Mouse (Mus musculus) urinary bladder, adult 18-20 months (tissue): ENCODE data around the gene Cyp2c23.
A peak's percentile ranks its signal among the peaks of the same experiment; 100 is the strongest.

Experiments
- DNase-seq, 2 experiments: peaks; one replicate each; pipeline ENCODE4 v3.0.0; 2022; ENCODE audit warnings: low spot score in 2 of 2, mixed read lengths in 2 of 2

Gene Cyp2c23

DNA sequence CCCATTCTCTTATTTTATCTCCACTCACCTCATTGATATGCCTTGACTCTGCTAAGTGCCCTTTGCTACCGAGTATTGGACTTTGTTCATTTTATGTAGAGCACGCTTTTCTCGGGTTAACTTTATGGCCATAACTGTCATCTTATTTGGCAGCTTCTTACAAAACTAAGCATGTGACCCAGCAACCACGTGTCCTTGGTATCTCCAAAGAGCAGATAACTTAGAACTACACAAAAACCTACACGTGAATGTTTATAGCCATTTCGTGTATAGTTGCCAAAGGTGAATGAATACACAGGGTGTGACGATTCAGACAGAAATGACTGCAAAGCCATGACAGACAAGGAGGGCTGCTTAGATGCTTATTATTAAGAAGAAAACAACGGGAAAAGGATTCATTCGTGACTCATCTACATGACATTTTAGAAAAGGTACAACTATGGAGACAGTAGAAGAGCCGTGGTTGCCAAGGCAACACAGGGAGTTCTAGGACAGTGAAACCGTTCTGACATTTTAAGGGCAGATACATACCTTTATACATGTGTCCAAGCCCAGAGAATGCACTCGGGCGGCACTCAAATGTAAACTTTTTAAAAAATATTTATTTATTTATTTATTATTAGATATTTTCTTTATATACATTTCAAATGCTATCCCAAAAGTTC lies 4.0 kb downstream of the Cyp2c23 start:
- DNase-seq: no peak

DNA sequence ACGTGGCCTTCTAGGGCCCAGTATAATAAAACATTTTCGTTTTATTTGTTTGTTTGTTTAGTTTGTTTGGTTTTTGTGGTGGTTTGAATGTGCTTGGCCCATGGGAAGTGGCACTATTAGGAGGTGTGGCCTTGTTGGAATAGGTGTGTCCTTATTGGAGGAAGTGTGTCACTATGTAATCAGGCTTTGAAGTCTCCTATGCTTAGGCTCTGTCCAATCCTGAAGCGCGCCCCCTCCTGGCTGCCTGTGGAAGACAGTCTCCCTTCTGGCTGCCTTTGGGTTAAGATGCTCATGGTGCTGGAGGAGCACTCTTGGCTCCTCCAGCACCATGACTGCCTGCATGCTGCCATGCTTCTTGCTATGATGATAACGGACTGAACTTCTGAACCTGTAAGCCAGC lies 5.9 kb downstream of the Cyp2c23 start:
- DNase-seq: no peak

DNA sequence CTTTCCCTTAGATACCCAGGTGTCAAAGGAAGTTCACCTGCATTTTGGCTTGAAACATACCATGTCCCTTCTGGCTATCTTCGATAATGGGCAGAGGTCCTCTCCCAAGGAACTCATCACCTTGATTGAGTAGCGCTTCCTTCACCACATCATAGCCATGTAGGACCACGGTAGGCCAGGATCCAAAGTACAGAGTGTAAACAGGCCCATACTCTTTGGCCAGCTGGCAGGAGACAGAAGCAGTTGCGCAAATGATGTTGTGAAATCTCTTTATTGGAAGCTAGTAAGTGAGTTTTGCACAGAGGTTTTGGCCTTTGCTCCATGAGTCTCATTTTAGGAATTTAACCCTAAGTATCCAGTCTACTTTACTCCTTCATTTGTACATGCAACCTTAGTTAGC lies 7.5 kb downstream of the Cyp2c23 start:
- peak; percentile 12 to 73 for DNase-seq

DNA sequence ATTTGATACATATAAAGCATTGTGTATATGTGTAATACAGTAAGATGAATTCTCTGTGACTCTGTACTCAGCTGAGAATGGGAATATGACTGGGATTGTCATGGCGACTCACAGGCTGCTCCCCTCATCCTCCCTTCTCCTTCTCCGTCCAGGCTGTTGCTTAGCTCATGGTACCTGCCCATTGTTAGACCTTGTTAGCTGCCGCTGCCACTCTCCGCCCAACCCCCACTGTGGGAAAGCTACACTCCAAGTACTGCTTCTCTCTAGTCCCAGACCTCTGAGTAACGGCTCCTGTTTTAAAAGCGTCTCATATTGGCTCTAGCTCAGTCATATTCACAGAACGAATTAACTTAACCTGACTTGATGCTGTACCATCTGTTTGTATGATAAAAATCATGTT lies 9.3 kb downstream of the Cyp2c23 start:
- no peak for DNase-seq

DNA sequence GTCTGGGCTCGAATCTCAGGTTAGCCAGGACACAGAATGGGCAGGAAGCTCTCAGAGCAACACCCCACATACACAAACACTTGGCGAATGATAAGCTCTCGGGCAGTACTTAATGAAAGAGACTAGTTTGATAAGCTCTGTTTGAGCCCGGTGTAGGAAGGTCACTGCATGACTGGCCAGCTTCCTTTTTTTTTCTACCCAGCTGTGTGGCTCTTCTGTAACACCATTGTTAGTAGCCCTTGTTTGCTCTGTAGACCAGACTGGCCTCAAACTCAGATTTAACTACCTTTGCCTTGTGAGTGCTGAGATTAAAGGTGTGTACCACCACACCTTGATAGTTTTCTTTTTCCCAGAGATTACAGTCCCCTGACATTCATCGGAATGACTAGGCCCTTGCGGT lies 15.1 kb downstream of the Cyp2c23 start:
- DNase-seq: no peak

DNA sequence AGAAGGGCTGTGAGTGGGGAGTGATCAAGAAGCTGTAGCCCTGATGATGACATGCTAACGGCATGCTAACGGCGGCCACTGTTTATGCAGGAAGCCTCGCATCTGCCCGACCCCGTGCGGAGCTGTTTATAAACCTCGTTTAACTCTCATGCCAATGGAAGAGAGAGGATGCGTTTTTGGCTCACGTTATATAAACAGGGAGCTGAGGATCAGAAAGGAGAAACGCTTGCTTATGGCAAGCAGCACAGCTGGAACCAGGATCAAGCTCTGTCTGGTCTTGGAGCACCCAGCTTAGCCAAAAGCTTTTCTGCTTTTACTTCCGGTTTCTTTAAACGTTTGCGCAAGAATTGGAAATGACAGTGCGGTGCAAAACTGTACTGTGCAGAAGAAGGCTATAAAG lies 20.2 kb downstream of the Cyp2c23 start:
- DNase-seq: peak in 1 of 2 experiments; percentile 32

DNA sequence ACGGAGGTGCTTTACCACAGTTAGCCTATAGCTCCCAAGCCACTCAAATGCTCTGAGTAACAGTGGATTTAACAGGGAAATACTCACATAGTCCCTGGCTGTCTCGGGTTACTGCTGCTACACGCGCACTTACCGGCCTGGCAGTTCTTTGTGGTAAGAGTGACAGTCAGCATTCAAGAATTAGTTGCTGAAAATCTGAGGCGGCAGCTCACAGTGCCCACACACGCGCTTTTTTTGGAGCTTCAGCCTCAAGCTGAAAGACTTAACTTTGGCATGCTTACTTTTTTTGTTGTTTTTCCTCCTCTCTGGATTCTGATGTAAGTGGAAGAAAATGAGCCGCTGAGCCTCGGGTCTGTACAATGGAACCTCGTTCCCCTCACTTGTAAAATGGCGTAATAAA lies 21.8 kb downstream of the Cyp2c23 start:
- no peak for DNase-seq

DNA sequence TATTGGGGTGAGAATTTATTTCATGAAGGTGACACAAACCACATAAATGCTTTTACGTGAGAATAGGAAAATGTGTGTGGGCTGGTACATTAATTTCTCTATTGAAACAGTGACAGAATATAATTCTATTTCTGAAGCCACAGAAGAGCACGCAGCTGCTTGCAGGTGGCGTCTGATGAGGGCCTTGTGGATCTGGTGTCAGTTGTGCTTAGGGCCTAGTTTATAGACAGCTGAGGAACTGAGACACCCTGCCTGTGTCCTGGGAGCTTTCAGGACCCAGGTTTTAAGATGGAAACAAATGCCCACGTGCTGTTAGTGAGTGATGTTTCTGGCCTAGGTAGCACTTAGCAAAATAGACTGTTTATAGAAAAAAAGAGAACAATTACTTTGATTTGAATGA lies 24.0 kb downstream of the Cyp2c23 start:
- DNase-seq: no peak

DNA sequence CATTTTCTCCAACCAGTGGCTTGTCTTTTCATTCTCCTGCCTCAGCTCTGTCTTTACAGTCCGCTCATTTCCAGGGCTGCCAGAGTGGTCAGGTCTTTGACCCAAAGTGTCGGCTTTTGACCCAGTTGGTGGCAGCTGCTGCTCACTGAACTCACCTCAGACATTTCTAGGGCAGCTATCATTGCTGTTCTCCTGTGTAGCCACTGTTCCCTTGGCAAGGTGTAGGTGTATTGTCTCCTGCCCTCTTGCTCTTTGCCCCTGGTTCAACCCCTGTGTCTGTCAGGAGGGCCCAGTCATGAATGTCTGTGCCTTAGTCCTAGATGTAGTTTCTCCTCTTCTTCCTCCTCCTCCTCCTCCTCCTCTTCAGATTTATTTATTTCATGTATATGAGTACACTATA lies 24.7 kb downstream of the Cyp2c23 start:
- no peak for DNase-seq

DNA sequence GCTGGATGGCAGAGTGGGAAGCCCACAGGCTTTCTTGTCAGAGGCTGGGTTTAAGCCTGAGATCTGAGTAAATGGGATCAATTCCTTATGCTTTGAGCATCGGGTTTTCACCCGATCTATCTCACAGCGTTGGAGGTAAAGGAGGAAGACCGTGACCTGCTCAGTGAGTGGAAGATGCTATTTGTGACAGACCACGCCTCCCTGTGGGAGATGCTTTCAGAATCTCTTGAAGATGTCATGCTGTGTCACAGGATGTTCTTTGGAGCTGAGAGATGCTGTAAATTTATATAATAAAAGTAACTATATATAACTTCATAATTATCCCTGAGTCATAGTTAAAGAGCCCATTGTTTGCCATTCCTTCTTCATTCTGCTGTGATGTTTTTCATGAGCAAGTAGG lies 28.3 kb downstream of the Cyp2c23 start:
- no peak for DNase-seq

DNA sequence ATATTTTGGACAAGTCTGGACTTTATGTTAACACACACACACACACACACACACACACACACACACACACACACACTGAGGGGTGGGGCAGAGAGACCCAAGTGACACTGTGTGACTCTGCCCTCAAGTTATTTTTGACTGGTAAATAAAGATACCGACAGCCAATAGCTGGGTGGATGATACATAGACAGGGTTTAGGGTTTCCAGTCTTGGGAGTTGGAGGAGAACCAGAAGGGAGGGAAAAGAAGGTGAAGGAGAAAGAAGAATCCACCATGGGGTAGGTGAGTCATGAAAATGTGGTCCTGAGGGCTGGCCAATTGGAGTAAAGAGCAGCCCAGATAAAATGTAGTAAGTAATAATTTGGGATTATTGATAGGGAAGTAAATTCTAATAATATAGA lies 28.9 kb downstream of the Cyp2c23 start:
- no peak for DNase-seq

DNA sequence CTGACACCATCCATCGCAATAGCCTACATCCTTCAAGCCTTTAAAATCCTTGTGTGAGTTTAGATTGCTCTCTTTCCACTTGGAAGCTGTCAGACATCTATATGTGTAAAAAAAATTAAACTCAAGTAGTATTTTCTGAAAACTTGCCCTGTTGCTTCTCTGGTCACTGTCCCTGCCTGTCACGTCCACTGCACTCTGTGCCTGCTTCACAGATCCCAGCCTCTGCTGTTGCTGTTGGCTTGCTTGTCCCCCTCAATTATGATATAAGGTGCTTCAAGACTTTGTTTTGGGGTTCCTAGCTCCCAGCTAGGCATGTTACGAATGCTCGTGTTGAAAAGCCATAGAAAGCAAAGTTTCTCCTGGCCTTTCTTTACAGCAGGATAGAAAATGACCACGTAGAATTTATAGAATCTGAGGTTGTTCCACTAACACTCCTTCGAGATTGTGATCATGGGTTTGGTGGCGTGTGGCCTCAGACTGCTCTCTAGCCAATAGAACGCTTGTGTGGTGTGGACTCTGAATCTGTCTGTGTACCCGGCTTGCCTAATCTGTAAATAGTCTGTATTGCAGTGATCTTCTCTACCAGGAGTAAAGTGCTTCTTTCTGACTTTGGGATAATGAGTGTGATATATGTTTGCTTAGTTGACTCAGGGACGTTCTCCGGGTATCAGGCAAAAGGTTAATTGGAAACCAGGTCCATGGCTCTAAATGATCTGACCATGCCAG lies 30.0 kb downstream of the Cyp2c23 start:
- no peak for DNase-seq

DNA sequence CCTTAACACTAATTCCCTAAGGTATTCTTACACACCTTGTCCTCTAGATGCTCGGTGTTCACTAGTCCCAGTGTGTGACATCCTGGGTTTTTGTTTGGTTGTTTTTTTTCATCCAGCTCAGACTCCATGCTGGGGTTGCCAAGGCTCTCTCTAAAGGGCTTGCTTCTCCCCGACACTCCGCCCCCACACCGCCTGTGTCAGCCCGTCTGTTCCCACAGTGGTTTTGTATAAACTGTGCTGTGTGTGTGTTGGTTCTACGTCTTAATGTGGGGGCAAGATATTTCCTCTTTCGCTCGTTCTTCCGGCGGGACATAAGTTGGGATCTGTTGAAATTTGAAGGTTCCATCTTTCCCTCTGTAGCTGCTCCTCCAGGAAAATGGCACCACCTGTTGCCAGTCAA lies 30.9 kb downstream of the Cyp2c23 start:
- no peak for DNase-seq

DNA sequence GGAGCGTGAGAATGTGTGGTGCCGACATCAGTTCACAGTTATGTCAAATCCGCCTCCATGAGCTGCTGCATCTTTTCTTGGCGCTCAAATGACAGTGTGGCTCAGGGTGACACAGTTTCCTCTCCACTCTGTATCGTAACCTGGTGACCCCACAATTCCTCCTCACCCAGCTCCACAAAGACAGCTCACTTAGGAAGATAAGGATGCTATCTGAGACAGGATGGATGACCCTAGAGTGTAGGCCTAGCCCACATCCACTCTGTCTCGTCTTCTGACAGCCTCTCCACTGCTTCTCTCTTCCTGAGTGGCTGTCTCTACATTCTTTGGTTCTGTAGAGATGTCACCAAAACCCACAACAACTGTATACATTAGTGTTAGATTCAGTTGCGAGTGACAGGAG lies 33.6 kb downstream of the Cyp2c23 start:
- no peak for DNase-seq

DNA sequence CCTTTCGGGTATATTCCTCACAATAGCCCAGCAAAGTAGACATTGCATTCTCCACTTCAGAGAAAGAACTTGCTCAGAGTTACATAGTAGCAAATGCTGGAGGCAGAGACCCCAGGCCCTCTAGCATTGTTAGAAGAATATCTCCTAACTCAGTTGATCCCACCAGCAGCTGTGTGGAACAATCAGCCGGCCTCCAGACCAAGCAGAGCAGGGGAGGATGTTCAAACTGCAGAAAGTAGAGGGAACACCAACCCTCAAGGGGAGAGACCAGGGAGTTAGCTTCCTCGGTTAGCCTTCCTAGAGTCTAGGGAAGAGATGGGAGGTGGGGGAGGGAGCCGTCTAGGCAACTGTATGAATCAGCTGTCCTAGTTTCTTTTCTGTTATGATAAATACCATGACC lies 36.5 kb downstream of the Cyp2c23 start:
- DNase-seq: no peak

DNA sequence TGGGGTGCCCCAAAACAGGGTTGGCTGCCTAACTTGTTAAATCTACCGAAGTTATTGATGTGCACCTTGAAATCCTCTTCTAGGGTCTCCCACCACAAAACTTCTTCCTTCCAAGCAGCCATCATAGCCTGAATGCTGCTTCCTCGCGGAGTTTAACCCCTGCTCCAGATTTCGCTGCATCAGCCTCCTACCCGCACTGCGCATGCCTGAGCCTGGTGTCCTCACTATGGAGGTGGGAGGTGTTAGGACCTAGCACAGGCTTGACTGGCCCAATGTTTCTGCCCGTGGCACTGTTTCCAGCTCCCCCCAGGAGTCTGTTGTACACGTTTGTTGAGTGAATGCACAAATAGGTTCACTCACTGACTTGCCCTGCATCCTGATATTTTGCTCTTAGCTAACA lies 38.6 kb downstream of the Cyp2c23 start:
- DNase-seq: no peak

DNA sequence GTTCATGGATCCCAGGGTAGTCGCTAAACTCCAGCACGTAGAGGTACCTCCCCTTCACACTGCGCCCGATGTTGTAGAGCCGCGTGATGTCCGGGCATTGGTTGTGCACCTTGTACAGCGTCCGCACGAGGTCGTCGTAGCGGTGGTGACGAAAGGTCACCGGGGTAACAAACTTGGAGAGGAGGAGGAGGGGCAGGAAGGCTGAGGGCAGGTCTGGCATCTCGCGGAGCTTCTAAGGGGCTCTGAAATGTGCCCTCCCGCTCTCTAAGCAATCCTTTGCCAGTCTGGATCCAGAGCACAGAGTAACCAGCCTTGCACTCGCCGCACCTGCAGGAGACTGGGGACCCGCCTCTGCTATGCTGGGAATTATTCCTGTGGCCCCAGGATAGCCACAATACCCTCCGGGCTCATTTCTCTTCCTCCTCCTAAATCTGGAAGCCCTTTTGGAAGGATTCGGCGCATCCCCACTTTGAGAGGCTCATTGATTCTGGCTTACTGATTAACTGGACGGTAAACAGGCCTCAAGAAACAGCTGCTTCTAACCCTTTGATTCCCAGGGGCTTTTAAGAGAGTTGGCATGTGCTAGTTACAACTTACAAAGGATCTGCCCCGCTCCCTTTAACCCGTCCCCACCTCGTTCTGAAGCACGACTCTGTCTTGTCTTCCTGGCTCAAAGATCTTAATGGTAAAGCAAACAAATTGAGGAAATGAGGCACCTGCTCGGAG lies 42.8 kb downstream of the Cyp2c23 start, which contains the start of gene Cpn1:
TSS of gene Cpn1 (minus strand) at position 488 of the 726 bp plus-strand sequence.
- no peak for DNase-seq

DNA sequence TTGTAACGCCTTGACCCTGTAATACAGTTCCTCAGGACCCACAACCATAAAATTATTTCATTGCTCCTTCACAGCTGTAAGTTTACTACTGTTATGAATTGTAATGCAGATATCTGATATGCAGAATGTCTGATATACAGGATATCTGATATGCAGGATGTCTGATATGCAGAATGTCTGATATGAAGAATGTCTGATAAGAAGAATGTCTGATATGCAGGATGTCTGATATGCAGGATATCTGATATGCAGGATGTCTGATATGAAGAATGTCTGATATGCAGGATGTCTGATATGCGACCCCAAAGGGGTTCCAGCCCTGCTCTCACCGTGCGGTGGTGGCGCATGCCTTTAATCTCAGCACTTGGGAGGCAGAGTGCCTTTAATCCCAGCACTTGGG lies 47.0 kb downstream of the Cyp2c23 start:
- no peak for DNase-seq

DNA sequence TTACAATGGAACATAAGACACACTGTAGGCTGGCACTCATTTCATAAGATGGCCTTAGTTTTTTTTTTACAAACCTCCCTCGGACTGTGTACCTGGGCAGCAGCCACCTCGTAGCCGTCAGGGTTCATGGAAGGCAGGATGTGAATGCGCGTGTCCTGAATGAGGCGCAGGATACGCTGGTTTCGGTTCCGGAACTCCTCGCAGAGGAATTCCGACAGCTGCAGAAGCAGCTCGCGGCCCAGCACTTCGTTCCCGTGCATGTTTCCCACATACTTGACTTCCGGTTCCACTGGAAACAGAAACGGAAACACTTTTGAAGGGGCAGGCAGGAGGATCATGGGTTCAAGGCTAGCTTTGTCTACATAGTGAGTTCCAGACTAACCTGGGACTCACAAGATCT lies 48.3 kb downstream of the Cyp2c23 start:
- no peak for DNase-seq

DNA sequence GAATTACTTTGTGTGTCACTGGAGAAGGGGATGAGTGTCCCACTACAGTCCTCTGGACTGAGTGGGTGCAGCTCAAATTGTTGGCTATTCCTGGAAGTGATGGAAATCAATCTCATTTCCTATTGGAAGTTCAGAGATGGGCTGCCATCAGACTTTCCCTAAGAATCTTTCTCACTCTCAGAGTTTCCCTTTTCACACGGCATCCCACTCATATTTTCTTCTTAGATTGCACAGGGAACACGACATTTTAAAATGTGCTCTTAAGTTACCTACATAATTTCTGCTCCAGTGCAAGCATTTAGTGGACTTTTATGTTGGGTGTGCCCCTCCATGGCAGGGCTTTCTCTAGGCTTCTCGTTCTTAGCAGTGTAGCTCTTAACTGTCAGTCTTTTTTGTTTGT lies 51.2 kb downstream of the Cyp2c23 start:
- DNase-seq: no peak

DNA sequence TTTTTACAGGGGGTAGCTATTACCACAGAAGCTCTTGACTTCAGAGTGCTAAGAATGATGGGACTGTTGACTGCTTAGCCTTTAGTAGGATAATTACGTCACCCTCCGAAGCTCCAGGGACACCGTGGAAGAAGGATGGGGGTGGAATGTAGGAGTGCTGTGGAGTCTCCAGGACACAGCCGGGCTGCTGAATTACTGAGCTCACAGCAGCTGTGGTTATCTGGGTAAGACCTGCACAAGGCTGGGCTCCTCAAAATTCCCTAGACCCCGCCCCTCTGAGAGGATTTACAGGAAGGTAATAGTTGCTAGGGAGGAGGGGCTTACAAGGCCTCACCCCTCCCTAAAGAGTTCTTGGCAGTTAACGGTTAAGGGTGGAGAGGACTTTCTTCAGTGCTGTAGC lies 52.3 kb downstream of the Cyp2c23 start:
- DNase-seq: no peak

DNA sequence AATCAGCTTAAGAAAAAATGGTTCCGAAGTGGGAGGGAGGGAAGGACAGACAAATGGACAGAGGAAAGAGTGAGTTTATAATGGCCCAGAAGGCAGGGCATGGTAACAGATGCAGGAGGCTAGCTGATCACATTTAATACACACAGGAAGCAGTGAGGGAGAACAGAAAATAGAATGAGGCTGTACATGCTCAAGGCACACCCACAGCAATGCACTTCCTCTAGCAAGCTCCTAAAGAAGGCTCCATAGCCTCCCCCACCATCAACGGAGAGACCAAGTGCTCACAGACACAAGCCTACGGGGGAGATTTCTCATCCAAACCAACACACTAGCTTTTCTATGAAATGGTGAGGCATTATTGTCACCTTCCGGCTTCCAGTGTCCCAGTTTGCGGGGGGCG lies 54.8 kb downstream of the Cyp2c23 start:
- no peak for DNase-seq

DNA sequence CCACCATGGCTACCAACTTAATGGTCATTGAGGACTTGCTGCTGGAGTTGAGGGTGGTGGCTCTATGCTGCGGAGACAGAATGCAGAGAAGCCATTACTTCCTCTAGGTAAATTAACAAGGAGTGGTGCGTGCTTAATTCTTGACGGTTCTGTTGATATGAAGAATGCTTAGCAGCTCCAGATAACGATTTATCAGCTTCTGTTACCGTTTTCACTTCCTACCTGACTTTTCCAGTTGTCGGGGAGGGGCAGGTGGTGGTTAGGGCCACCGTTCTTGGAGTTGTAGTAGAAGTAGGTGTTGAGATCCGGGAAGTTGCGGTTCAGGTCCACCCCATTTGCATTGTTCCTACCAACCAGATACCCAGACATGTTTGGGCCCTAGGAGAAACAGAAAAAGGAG lies 55.3 kb downstream of the Cyp2c23 start:
- DNase-seq: no peak
